ENCODE assay signal across 8 mouse cellular contexts in the genomic region with DNA sequence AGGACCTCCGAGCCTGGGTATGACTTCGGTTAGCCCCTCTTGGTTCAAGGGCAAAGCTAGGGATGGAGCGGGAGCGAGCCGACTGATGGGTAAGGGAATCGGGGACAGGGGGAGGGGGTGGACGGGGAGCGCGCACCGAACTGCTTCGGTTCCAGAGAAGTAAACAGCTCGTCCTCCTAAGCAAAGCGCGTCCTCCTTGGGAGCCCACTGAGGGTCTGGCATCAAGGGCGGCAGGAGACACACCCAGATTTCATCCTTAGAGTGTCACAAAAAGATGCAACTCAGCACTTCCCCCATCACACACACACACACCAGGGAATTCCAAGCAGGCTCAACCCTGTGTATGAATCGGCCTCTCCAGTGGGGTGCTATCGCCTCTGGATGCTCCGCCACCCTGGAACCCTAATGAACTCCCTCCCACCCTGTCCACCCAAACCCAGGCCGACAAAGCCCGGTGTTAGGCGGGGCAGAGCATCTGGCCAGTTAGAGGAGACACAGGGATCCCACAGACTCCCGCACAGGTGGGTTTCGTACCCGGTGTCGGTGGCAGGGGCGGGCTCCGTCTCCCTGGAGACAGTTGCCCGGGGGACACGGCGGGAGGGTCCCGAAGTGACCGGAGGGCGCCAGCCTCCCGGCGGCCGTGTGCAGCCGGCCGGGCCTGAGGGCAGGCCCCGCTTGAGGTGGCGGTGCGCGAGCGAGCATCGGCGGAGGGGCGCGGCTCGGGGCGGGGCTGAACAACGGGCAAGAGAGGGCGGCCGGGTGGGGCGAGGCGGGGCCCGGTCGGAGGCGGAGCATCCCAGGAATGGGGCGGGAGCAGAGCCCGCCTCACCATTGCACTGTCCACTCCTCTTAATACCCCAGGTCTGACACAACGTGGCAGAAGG. TPM values are rescaled to one million over a fixed set of nuclear protein-coding genes. Genes with fewer than 3 reads are reported as not detected.
DNase-seq lines count a peak whose midpoint lies in the region; ATAC-seq and TF ChIP-seq lines count a peak whose summit lies in the region.

No protein-coding gene starts in this region.

- no peak overlapping the region for H3K9ac ChIP-seq in lung, postnatal 0 days (replicated peaks; ENCODE audit: low read depth)

- H3K36me3 ChIP-seq in hindbrain, embryonic 10.5 days = peaks cover 15% of the 10 kb centered on the region
- no peaks in the 10 kb centered on the region for H3K36me3 ChIP-seq in lung, postnatal 0 days (ENCODE audit: insufficient read depth, low read length)

- peak; percentile 91 for DNase-seq in Muller cell, postnatal 12 days (ENCODE audit: inconsistent ontology term)
- peak; percentile 93 to 96 for DNase-seq in cerebellum, postnatal 10 days
- peak; percentile 85 for DNase-seq in hindbrain, embryonic 10.5 days (ENCODE audit: low spot score)
- DNase-seq in layer of hippocampus, postnatal 14 days (ENCODE audit: low spot score in 2 of 2) = peak; percentile 49 to 56
- peak; percentile 83 for DNase-seq in lung, postnatal 0 days (ENCODE audit: low spot score)
- peak; percentile 67 for DNase-seq in ovary, postnatal 14 days (ENCODE audit: low spot score)
- peak; percentile 75 for DNase-seq in urinary bladder, postnatal 25 days (ENCODE audit: low spot score)

- no peak for TF ChIP-seq EP300 in lung, postnatal 0 days (IDR thresholded peaks at IDR 0.05)

- WGBS in hindbrain, embryonic 10.5 days = under 1% methylated on average over 60 of the region's 60 CpGs
- WGBS in lung, postnatal 0 days = 3% methylated on average over 47 of the region's 60 CpGs

- 0 out of 2 replicates have a peak, but pooled peaks cover 4% of the 10 kb centered on the region for H3K9me3 ChIP-seq in hindbrain, embryonic 10.5 days
- no peaks in the 10 kb centered on the region for H3K9me3 ChIP-seq in lung, postnatal 0 days (ENCODE audit: low read length)

- ATAC-seq in frontal cortex, adult (ENCODE audit: low TSS enrichment) = peak; percentile 91
- ATAC-seq in lung, postnatal 0 days = peak; percentile 97

- peaks cover 35% of the 10 kb centered on the region for H3K27me3 ChIP-seq in hindbrain, embryonic 10.5 days (ENCODE audit: insufficient read depth, poor library complexity, severe bottlenecking)
- 0 out of 2 replicates have a peak, but pooled peaks cover 7% of the 10 kb centered on the region for H3K27me3 ChIP-seq in lung, postnatal 0 days (replicated peaks; ENCODE audit: insufficient read depth, low read length)

- H3K27ac ChIP-seq in hindbrain, embryonic 10.5 days = peak overlapping the region; percentile 86
- no peak overlapping the region for H3K27ac ChIP-seq in lung, postnatal 0 days (ENCODE audit: low read length)

- peak overlapping the region; percentile 77 for H3K4me2 ChIP-seq in lung, postnatal 0 days (replicated peaks; ENCODE audit: low read depth, low read length)

- H3K4me3 ChIP-seq in hindbrain, embryonic 10.5 days = peak overlapping the region; percentile 72
- H3K4me3 ChIP-seq in lung, postnatal 0 days (ENCODE audit: low read depth, low read length) = peak overlapping the region; percentile 44

- H3K4me1 ChIP-seq in hindbrain, embryonic 10.5 days (replicated peaks) = peaks cover 24% of the 10 kb centered on the region
- H3K4me1 ChIP-seq in lung, postnatal 0 days (ENCODE audit: insufficient read depth, low read depth, low read length) = peaks cover 4% of the 10 kb centered on the region; the same call in 1 of the 2 replicates

- no peak for TF ChIP-seq CTCF in lung, postnatal 0 days (IDR thresholded peaks at IDR 0.05)

RNA-seq across cellular contexts. Expression of gene Pik3cd, which starts 26.8 kb away (rescaled TPM):
- 10.4 and 17.2 TPM in 2 replicates for polyA plus RNA-seq in hindbrain, embryonic 10.5 days (2016; fragmentation: Nextera tagmentation; extraction: Ambion mirVana)
- total RNA-seq in layer of hippocampus, postnatal 14 days (2021) = 10 to 100 TPM; 25.2 to 27.7 TPM
- 3.8 and 4.0 TPM in 2 replicates for polyA plus RNA-seq in lung, postnatal 0 days (2015; fragmentation: Nextera tagmentation; extraction: Ambion mirVana)
